Mouse (Mus musculus): ENCODE data around the gene Tmem151a.

The Tmem151a gene

GRCm38 (mm10) chr19:5067040-5067799, 18.1 kb downstream of the Tmem151a start:
- DNase-seq (ENCODE audit: low spot score) = no peak

GRCm38 (mm10) chr19:5065104-5065503, 20.2 kb downstream of the Tmem151a start:
- DNase-seq (ENCODE audit: low spot score) = peak; percentile 45

GRCm38 (mm10) chr19:5062446-5062845, 22.9 kb downstream of the Tmem151a start:
- no peak for DNase-seq (ENCODE audit: low spot score)

GRCm38 (mm10) chr19:5062041-5062440, 23.3 kb downstream of the Tmem151a start:
- DNase-seq (ENCODE audit: low spot score) = no peak

GRCm38 (mm10) chr19:5060365-5061330, 24.7 kb downstream of the Tmem151a start:
- no peak for DNase-seq (ENCODE audit: low spot score)

- DNase-seq (ENCODE audit: low spot score) = no peak
Observed at GRCm38 (mm10) chr19:5058801-5059771, 26.2 kb downstream of the Tmem151a start.

GRCm38 (mm10) chr19:5057876-5058775, 27.2 kb downstream of the Tmem151a start:
- no peak for DNase-seq (ENCODE audit: low spot score)

- DNase-seq (ENCODE audit: low spot score) = no peak
Observed at GRCm38 (mm10) chr19:5056251-5056650, 29.1 kb downstream of the Tmem151a start.

- no peak for DNase-seq (ENCODE audit: low spot score)
Observed at GRCm38 (mm10) chr19:5053909-5054308, 31.4 kb downstream of the Tmem151a start.

- no peak for DNase-seq (ENCODE audit: low spot score)
Observed at GRCm38 (mm10) chr19:5052853-5053252, 32.5 kb downstream of the Tmem151a start.

GRCm38 (mm10) chr19:5052166-5052822, 33.0 kb downstream of the Tmem151a start:
- no peak for DNase-seq (ENCODE audit: low spot score)

GRCm38 (mm10) chr19:5051515-5051914, 33.8 kb downstream of the Tmem151a start:
- no peak for DNase-seq (ENCODE audit: low spot score)

- no peak for DNase-seq (ENCODE audit: low spot score)
Observed at GRCm38 (mm10) chr19:5051031-5051430, 34.3 kb downstream of the Tmem151a start.

- DNase-seq (ENCODE audit: low spot score) = no peak
Observed at GRCm38 (mm10) chr19:5050047-5050905, 35.1 kb downstream of the Tmem151a start, which contains the start of gene Rin1. Gene Rin1, plus strand, starts transcription at chr19:5050481.

GRCm38 (mm10) chr19:5049325-5049724, 36.0 kb downstream of the Tmem151a start:
- DNase-seq (ENCODE audit: low spot score) = no peak

- no peak for DNase-seq (ENCODE audit: low spot score)
Observed at GRCm38 (mm10) chr19:5048138-5049056, 36.9 kb downstream of the Tmem151a start.

- DNase-seq (ENCODE audit: low spot score) = no peak
Observed at GRCm38 (mm10) chr19:5045531-5045930, 39.8 kb downstream of the Tmem151a start.

GRCm38 (mm10) chr19:5041588-5041987, 43.7 kb downstream of the Tmem151a start:
- DNase-seq (ENCODE audit: low spot score) = no peak

Data from ovary, postnatal 14 days (tissue).